Mouse (Mus musculus): ENCODE results near the gene Eml6. TPM values are rescaled to one million over a fixed set of nuclear protein-coding genes. Genes with fewer than 3 reads are reported as not detected.

Eml6 gene
- polyA plus RNA-seq, 1 experiment, result 0.70 TPM

DNA sequence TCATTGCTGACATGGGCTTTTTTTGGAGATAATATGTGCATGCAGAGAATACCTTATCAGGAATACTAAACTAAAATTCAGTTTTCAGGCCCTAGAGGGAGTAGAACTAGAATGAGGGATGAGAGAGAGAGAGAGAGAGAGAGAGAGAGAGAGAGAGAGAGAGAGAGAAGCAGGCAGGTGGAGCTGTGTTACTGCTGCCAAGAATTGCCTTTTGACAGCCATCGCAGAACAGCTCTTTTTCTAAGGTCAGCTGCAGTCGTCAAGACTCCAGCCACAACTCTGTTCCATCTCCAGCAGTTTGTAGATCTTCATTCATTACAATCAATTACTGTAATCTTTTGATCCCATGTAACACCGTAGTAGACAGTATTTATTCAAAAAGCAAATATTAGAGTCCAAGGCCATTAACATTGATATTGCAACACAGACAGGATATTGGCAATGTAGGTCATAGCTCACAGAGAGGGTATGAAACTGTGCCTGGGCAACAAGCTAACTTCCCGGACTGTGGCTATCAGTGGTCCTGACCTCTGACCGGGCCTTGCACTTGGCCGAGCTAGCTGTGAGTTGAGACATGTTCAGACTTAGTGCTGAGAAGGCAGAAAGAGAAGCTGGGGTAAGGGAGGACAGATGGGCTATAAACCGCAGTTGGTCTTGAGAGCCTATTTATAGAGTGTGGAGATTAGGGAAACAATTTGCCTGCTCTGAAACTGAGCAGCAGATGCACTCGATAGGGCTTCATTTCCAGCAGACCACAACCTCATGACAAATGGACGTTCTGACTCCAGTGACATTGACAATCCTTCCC, 217.5 kb downstream of the Eml6 start:
- H3K36me3 ChIP-seq (ENCODE audit: control insufficient read depth, insufficient read depth, low read length, poor library complexity, severe bottlenecking), result no peaks in the 10 kb centered on the region
- H3K27me3 ChIP-seq (ENCODE audit: control insufficient read depth, insufficient read depth, low read length, poor library complexity, severe bottlenecking), result no peaks in the 10 kb centered on the region
- H3K4me3 ChIP-seq (ENCODE audit: low read depth, low read length), result no peak overlapping the region
- TF ChIP-seq EP300 (IDR thresholded peaks at IDR 0.05; ENCODE audit: insufficient read depth, low read depth, low read length), result no peak
- no peak for TF ChIP-seq CTCF (IDR thresholded peaks at IDR 0.05; ENCODE audit: low read depth, low read length)
- no peak for TF ChIP-seq POLR2A (IDR thresholded peaks at IDR 0.05; ENCODE audit: insufficient read depth, low read length)
- H3K27ac ChIP-seq (ENCODE audit: insufficient read depth, low read length), result no peak overlapping the region
- H3K9me3 ChIP-seq (replicated peaks; ENCODE audit: control insufficient read depth, insufficient read depth, low read length, poor library complexity, severe bottlenecking), result no peaks in the 10 kb centered on the region
- no peaks in the 10 kb centered on the region for H3K4me1 ChIP-seq (ENCODE audit: control insufficient read depth, insufficient read depth, low read length)
- H3K9ac ChIP-seq (ENCODE audit: low read depth, poor library complexity, severe bottlenecking), result no peak overlapping the region

DNA sequence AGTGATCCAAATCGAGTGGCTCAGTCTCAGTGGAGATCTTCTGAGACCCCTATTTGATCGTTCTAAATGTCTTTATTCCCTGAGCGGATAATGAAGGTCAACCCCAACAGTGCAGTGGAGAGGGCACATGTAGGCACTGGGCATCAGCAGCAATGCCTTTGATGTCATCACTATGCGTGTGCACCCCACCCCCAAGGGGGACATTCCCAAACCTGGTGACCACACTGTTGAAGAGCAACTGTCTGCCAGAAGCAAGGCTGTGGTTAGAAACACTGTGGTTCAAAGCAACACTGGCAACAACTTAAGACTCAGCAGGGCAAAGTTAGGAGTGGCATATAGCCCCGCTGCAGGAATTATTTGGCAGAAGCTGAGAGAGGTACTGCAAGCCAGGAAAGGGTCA, 218.5 kb downstream of the Eml6 start:
- Histone ChIP-seq H3K36me3 (ENCODE audit: control insufficient read depth, insufficient read depth, low read length, poor library complexity, severe bottlenecking) (no peaks in the 10 kb centered on the region), H3K9ac (ENCODE audit: low read depth, poor library complexity, severe bottlenecking) (no peak overlapping the region), H3K27ac (ENCODE audit: insufficient read depth, low read length) (no peak overlapping the region), H3K27me3 (ENCODE audit: control insufficient read depth, insufficient read depth, low read length, poor library complexity, severe bottlenecking) (no peaks in the 10 kb centered on the region), H3K4me1 (ENCODE audit: control insufficient read depth, insufficient read depth, low read length) (no peaks in the 10 kb centered on the region), H3K4me3 (ENCODE audit: low read depth, low read length) (no peak overlapping the region), H3K9me3 (replicated peaks; ENCODE audit: control insufficient read depth, insufficient read depth, low read length, poor library complexity, severe bottlenecking) (no peaks in the 10 kb centered on the region)
- TF ChIP-seq EP300 (IDR thresholded peaks at IDR 0.05; ENCODE audit: insufficient read depth, low read depth, low read length), result no peak
- TF ChIP-seq POLR2A (IDR thresholded peaks at IDR 0.05; ENCODE audit: insufficient read depth, low read length), result no peak
- no peak for TF ChIP-seq CTCF (IDR thresholded peaks at IDR 0.05; ENCODE audit: low read depth, low read length)

DNA sequence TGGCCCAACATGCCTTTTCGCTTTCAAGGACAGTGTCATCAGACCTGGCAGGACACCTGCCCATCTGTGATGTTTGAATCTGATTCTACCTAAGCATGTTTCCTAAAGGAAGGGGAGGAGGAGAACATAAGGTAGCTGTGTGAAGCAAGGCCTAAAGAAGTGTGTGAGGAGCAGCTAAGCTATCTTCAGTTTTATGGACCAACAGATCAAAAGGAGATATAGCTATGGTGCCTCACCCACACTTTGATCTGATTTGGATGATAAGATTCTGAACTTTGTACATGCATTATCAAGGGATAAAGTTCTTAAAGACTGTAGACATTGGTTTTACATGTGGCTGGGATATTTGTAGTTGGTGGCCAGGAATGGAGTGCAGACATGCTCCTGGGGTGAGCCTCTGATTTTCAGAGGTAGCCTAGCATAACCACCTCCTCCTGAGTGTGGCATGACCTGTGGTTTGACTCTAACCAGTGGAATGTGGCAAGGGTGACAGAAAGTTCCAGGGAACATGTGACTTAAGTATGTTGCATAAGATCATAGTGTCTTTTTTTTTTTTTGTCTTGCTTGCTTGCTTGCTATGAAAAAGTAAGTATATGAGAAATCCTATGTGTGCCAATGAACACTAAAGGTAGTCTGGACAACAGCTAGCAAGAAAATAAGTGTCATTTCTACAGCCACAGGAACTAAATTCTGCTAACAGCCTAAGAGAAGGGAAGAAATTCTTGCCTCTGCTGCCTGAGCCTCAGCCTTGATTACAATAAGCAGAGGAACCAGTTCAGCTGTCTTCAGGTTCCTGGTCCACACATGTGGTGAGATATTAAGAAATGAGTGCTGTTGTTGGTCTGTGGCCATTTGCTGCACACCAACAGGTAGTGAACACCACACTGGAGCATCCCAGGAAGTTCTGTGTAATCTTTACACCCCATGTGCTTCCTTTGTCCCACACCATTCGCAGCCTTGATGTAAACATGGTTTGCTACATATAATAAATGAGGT, 224.1 kb downstream of the Eml6 start:
- Histone ChIP-seq H3K9ac (ENCODE audit: low read depth, poor library complexity, severe bottlenecking) (no peak overlapping the region), H3K27me3 (ENCODE audit: control insufficient read depth, insufficient read depth, low read length, poor library complexity, severe bottlenecking) (no peaks in the 10 kb centered on the region), H3K9me3 (replicated peaks; ENCODE audit: control insufficient read depth, insufficient read depth, low read length, poor library complexity, severe bottlenecking) (no peaks in the 10 kb centered on the region), H3K36me3 (ENCODE audit: control insufficient read depth, insufficient read depth, low read length, poor library complexity, severe bottlenecking) (no peaks in the 10 kb centered on the region), H3K27ac (ENCODE audit: insufficient read depth, low read length) (no peak overlapping the region), H3K4me3 (ENCODE audit: low read depth, low read length) (no peak overlapping the region), H3K4me1 (ENCODE audit: control insufficient read depth, insufficient read depth, low read length) (no peaks in the 10 kb centered on the region)
- TF ChIP-seq EP300 (IDR thresholded peaks at IDR 0.05; ENCODE audit: insufficient read depth, low read depth, low read length), result no peak
- TF ChIP-seq POLR2A (IDR thresholded peaks at IDR 0.05; ENCODE audit: insufficient read depth, low read length), result no peak
- TF ChIP-seq CTCF (IDR thresholded peaks at IDR 0.05; ENCODE audit: low read depth, low read length), result no peak

DNA sequence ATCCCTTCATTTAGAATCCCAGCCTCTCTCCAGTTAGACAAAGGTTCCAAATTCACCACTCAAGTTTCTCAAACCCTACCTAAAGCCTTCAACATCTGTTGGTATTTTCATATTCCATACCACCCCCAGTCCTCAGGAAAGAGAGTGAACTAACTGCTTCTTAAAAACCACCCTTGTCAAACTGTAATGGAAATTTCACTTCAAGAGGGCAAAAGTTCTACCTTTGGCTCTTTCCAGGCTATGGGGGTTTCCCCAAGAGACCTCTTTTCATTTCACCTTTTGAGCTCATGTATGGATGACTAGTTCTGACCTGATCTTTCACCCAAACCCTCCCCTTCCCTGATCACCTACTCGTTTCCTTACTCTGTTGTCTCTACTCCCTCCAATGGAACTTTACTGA, 226.0 kb downstream of the Eml6 start:
- no peaks in the 10 kb centered on the region for H3K9me3 ChIP-seq (replicated peaks; ENCODE audit: control insufficient read depth, insufficient read depth, low read length, poor library complexity, severe bottlenecking)
- no peaks in the 10 kb centered on the region for H3K27me3 ChIP-seq (ENCODE audit: control insufficient read depth, insufficient read depth, low read length, poor library complexity, severe bottlenecking)
- no peak overlapping the region for H3K27ac ChIP-seq (ENCODE audit: insufficient read depth, low read length)
- no peaks in the 10 kb centered on the region for H3K36me3 ChIP-seq (ENCODE audit: control insufficient read depth, insufficient read depth, low read length, poor library complexity, severe bottlenecking)
- no peak overlapping the region for H3K9ac ChIP-seq (ENCODE audit: low read depth, poor library complexity, severe bottlenecking)
- H3K4me1 ChIP-seq (ENCODE audit: control insufficient read depth, insufficient read depth, low read length), result no peaks in the 10 kb centered on the region
- no peak overlapping the region for H3K4me3 ChIP-seq (ENCODE audit: low read depth, low read length)
- no peak for TF ChIP-seq POLR2A (IDR thresholded peaks at IDR 0.05; ENCODE audit: insufficient read depth, low read length)
- no peak for TF ChIP-seq CTCF (IDR thresholded peaks at IDR 0.05; ENCODE audit: low read depth, low read length)
- TF ChIP-seq EP300 (IDR thresholded peaks at IDR 0.05; ENCODE audit: insufficient read depth, low read depth, low read length), result no peak

DNA sequence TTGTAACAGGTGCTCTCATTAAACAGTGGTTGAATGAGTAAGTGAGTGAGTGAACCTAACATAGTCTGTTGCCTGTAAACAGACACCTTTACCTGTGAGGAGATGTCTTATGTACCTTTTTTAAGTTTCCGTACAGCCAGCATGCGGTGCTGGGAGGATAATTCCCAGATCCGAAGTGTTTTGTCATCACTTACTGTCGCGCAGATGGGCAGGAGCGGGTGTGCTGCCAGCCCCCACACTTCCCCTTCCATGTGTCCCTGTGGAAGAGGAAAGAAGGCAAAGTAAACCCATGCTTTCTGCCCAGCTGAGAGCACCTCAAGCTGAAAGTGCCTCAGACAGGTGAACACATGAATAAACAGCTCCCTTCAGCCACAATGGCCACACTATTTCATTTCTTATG, 230.7 kb downstream of the Eml6 start:
- Histone ChIP-seq H3K4me3 (ENCODE audit: low read depth, low read length) (no peak overlapping the region), H3K27me3 (ENCODE audit: control insufficient read depth, insufficient read depth, low read length, poor library complexity, severe bottlenecking) (no peaks in the 10 kb centered on the region), H3K36me3 (ENCODE audit: control insufficient read depth, insufficient read depth, low read length, poor library complexity, severe bottlenecking) (no peaks in the 10 kb centered on the region), H3K4me1 (ENCODE audit: control insufficient read depth, insufficient read depth, low read length) (no peaks in the 10 kb centered on the region), H3K27ac (ENCODE audit: insufficient read depth, low read length) (no peak overlapping the region), H3K9me3 (replicated peaks; ENCODE audit: control insufficient read depth, insufficient read depth, low read length, poor library complexity, severe bottlenecking) (no peaks in the 10 kb centered on the region), H3K9ac (ENCODE audit: low read depth, poor library complexity, severe bottlenecking) (no peak overlapping the region)
- no peak for TF ChIP-seq CTCF (IDR thresholded peaks at IDR 0.05; ENCODE audit: low read depth, low read length)

DNA sequence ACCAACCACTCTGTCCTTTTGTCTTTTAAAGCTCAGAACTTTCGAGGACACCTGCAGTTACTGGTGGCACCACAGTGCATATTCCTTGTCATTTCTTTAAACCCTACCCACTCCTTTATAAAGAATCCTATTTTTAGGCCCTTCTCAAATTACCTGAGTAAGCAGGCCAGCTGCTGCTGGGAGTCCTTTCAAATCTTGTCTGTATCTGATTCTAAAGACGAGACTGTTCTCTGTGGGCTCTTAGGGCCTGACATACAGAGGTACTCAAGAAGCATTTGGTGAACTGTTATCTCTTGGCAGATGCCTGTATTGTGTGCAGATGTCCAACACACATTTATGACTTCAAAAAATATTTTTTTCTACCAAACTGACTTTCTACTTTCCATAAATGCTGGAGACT, 231.4 kb downstream of the Eml6 start:
- no peaks in the 10 kb centered on the region for H3K4me1 ChIP-seq (ENCODE audit: control insufficient read depth, insufficient read depth, low read length)
- no peaks in the 10 kb centered on the region for H3K27me3 ChIP-seq (ENCODE audit: control insufficient read depth, insufficient read depth, low read length, poor library complexity, severe bottlenecking)
- no peaks in the 10 kb centered on the region for H3K36me3 ChIP-seq (ENCODE audit: control insufficient read depth, insufficient read depth, low read length, poor library complexity, severe bottlenecking)
- no peak overlapping the region for H3K27ac ChIP-seq (ENCODE audit: insufficient read depth, low read length)
- no peaks in the 10 kb centered on the region for H3K9me3 ChIP-seq (replicated peaks; ENCODE audit: control insufficient read depth, insufficient read depth, low read length, poor library complexity, severe bottlenecking)
- TF ChIP-seq CTCF (IDR thresholded peaks at IDR 0.05; ENCODE audit: low read depth, low read length) (no peak), EP300 (IDR thresholded peaks at IDR 0.05; ENCODE audit: insufficient read depth, low read depth, low read length) (no peak), POLR2A (IDR thresholded peaks at IDR 0.05; ENCODE audit: insufficient read depth, low read length) (no peak)
- no peak overlapping the region for H3K9ac ChIP-seq (ENCODE audit: low read depth, poor library complexity, severe bottlenecking)
- H3K4me3 ChIP-seq (ENCODE audit: low read depth, low read length), result no peak overlapping the region

All from ES-Bruce4 (cell line).